In genomic region chr16:11574517-11574916, GRCm38 (mm10) we compare ENCODE assay signal across 23 mouse cellular contexts.
A peak's percentile ranks its signal among the peaks of the same experiment; 100 is the strongest.
DNase-seq lines count a peak whose midpoint lies in the region; ATAC-seq and TF ChIP-seq lines count a peak whose summit lies in the region.
"Had no signal": no experiment of that assay in that cellular context is flagged by ENCODE, and none has a peak within 500 bp of the region (broad histone marks: within the 10 kb centered on the region; RNA-seq: fewer than 3 reads in every experiment).

No protein-coding gene starts in this region.

- H3K9ac ChIP-seq in liver, embryonic 12.5 days: no peak overlapping the region
- no peak overlapping the region for H3K9ac ChIP-seq in liver, embryonic 14.5 days (replicated peaks)
- H3K9ac ChIP-seq in liver, embryonic 15.5 days: no peak overlapping the region
- H3K9ac ChIP-seq in liver, postnatal 0 days (replicated peaks): no peak overlapping the region
- H3K9ac ChIP-seq: embryonic facial prominence, embryonic 13.5 days; embryonic facial prominence, embryonic 15.5 days; forebrain, embryonic 12.5 days had no signal

- ATAC-seq in liver, embryonic 12.5 days: peak; percentile 68
- ATAC-seq in liver, embryonic 14.5 days (ENCODE audit: insufficient read depth): peak; percentile 73
- peak; percentile 78 for ATAC-seq in liver, embryonic 15.5 days (ENCODE audit: insufficient read depth)
- ATAC-seq in liver, postnatal 0 days: peak; percentile 33; the same call in 1 of the 2 replicates
- ATAC-seq: activated CD4-positive, CD25-positive, alpha-beta regulatory T cell, adult 4 months; CD4-positive, CD25-positive, alpha-beta regulatory T cell, adult 4 months; forebrain, embryonic 14.5 days; forebrain, embryonic 16.5 days; Patski had no signal

- no peak overlapping the region for H3K27ac ChIP-seq in liver, embryonic 12.5 days
- no peak overlapping the region for H3K27ac ChIP-seq in liver, embryonic 14.5 days
- H3K27ac ChIP-seq in liver, embryonic 15.5 days (replicated peaks): no peak overlapping the region
- H3K27ac ChIP-seq in liver, postnatal 0 days (ENCODE audit: low read depth): no peak overlapping the region
- H3K27ac ChIP-seq: embryonic facial prominence, embryonic 13.5 days; embryonic facial prominence, embryonic 15.5 days; forebrain, embryonic 10.5 days; forebrain, embryonic 12.5 days had no signal

- H3K27me3 ChIP-seq in liver, embryonic 12.5 days (replicated peaks): no peaks in the 10 kb centered on the region
- H3K27me3 ChIP-seq in liver, embryonic 14.5 days (ENCODE audit: control insufficient read depth, insufficient read depth, low read length): no peaks in the 10 kb centered on the region
- no peaks in the 10 kb centered on the region for H3K27me3 ChIP-seq in liver, embryonic 15.5 days
- no peaks in the 10 kb centered on the region for H3K27me3 ChIP-seq in liver, postnatal 0 days (ENCODE audit: insufficient read depth, low read length)
- H3K27me3 ChIP-seq: CH12.LX; embryonic facial prominence, embryonic 13.5 days; embryonic facial prominence, embryonic 15.5 days; forebrain, embryonic 12.5 days; Patski had no signal

- H3K9me3 ChIP-seq in liver, embryonic 12.5 days (replicated peaks): no peaks in the 10 kb centered on the region
- H3K9me3 ChIP-seq in liver, embryonic 14.5 days (ENCODE audit: control insufficient read depth, low read length): no peaks in the 10 kb centered on the region
- H3K9me3 ChIP-seq in liver, embryonic 15.5 days (replicated peaks): no peaks in the 10 kb centered on the region
- H3K9me3 ChIP-seq in liver, postnatal 0 days (ENCODE audit: low read length): no peaks in the 10 kb centered on the region
- H3K9me3 ChIP-seq: embryonic facial prominence, embryonic 13.5 days; embryonic facial prominence, embryonic 15.5 days; forebrain, embryonic 10.5 days; forebrain, embryonic 12.5 days; G1E had no signal

- no peak for TF ChIP-seq EP300 in liver, embryonic 14.5 days (IDR thresholded peaks at IDR 0.05; ENCODE audit: low read depth)
- no peak for TF ChIP-seq EP300 in liver, postnatal 0 days (IDR thresholded peaks at IDR 0.05; ENCODE audit: low read depth)

- no peak for DNase-seq in liver
- no peak for DNase-seq in liver, embryonic 14.5 days (ENCODE audit: low read depth in 3 of 3, low spot score in 3 of 3)
- no peak for DNase-seq in liver, postnatal 0 days
- DNase-seq in B cell, adult 2 months: no peak
- no peak for DNase-seq in adrenal gland, adult (ENCODE audit: inconsistent age in 2 of 2, low spot score in 1 of 2)
- DNase-seq: adrenal gland, adult 2 months; adrenal gland, postnatal 10 days; adrenal gland, postnatal 25 days; embryo, embryonic 11 days had no signal

- no peaks in the 10 kb centered on the region for H3K36me3 ChIP-seq in liver, embryonic 12.5 days
- H3K36me3 ChIP-seq in liver, embryonic 14.5 days (replicated peaks; ENCODE audit: control insufficient read depth, insufficient read depth, low read depth): no peaks in the 10 kb centered on the region
- no peaks in the 10 kb centered on the region for H3K36me3 ChIP-seq in liver, embryonic 15.5 days (replicated peaks)
- H3K36me3 ChIP-seq in liver, postnatal 0 days (replicated peaks; ENCODE audit: insufficient read depth, low read length): no peaks in the 10 kb centered on the region
- H3K36me3 ChIP-seq: embryonic facial prominence, embryonic 15.5 days; forebrain, embryonic 10.5 days; forebrain, embryonic 12.5 days; G1E had no signal

- TF ChIP-seq CTCF in liver, embryonic 14.5 days (IDR thresholded peaks at IDR 0.05; ENCODE audit: low read depth): no peak
- TF ChIP-seq CTCF in liver, postnatal 0 days (IDR thresholded peaks at IDR 0.05; ENCODE audit: low read depth): no peak

- WGBS in liver, embryonic 12.5 days (ENCODE audit: insufficient replicate concordance): 55% methylated on average over 3 of the region's 3 CpGs
- WGBS in liver, embryonic 14.5 days (ENCODE audit: insufficient replicate concordance): 53% methylated on average over 3 of the region's 3 CpGs
- 52% methylated on average over 3 of the region's 3 CpGs for WGBS in liver, embryonic 15.5 days (ENCODE audit: insufficient replicate concordance)
- 68% methylated on average over 3 of the region's 3 CpGs for WGBS in liver, postnatal 0 days (ENCODE audit: insufficient replicate concordance)

- H3K4me1 ChIP-seq in liver, embryonic 12.5 days: peaks cover 11% of the 10 kb centered on the region; the same call in 1 of the 2 replicates
- 0 out of 4 replicates have a peak, but pooled peaks cover 0 to 2% of the 10 kb centered on the region in 2 experiments for H3K4me1 ChIP-seq in liver, embryonic 14.5 days (replicated peaks; ENCODE audit: control insufficient read depth in 2 of 2, insufficient read depth in 2 of 2, low read length in 1 of 2)
- peaks cover 7% of the 10 kb centered on the region for H3K4me1 ChIP-seq in liver, embryonic 15.5 days (replicated peaks)
- 0 out of 2 replicates have a peak, but pooled peaks cover 3% of the 10 kb centered on the region for H3K4me1 ChIP-seq in liver, postnatal 0 days (ENCODE audit: insufficient read depth)
- H3K4me1 ChIP-seq: embryonic facial prominence, embryonic 15.5 days; forebrain, embryonic 12.5 days had no signal

- H3K4me3 ChIP-seq in liver, embryonic 12.5 days: no peak overlapping the region
- H3K4me3 ChIP-seq in liver, embryonic 14.5 days (ENCODE audit: insufficient read depth in 1 of 2, low read depth in 2 of 2, low read length in 2 of 2): no peak overlapping the region
- no peak overlapping the region for H3K4me3 ChIP-seq in liver, embryonic 15.5 days (replicated peaks)
- H3K4me3 ChIP-seq in liver, postnatal 0 days (ENCODE audit: low read depth, low read length): no peak overlapping the region
- H3K4me3 ChIP-seq: embryonic facial prominence, embryonic 13.5 days; embryonic facial prominence, embryonic 15.5 days; erythroblast, embryonic 14.5 days; forebrain, embryonic 10.5 days; forebrain, embryonic 12.5 days had no signal

- no peak overlapping the region for H3K4me2 ChIP-seq in liver, embryonic 12.5 days
- no peak overlapping the region for H3K4me2 ChIP-seq in liver, embryonic 14.5 days (ENCODE audit: low read depth)
- H3K4me2 ChIP-seq in liver, embryonic 15.5 days: no peak overlapping the region
- no peak overlapping the region for H3K4me2 ChIP-seq in liver, postnatal 0 days (ENCODE audit: low read depth, low read length)
- H3K4me2 ChIP-seq: embryonic facial prominence, embryonic 13.5 days; embryonic facial prominence, embryonic 15.5 days; forebrain, embryonic 12.5 days had no signal
